Mouse (Mus musculus): ENCODE measurements around the gene Sema4d. TPM values are rescaled to one million over a fixed set of nuclear protein-coding genes. Genes with fewer than 3 reads are reported as not detected.
A peak's percentile ranks its signal among the peaks of the same experiment; 100 is the strongest.
"Not testable (repeated sequence)": the region's sequence is repeated elsewhere in the genome, so short reads cannot be mapped to it uniquely, and the experiment has no call there.

Gene Sema4d
- total RNA-seq (2022) = 10 to 100 TPM; 79.8 to 99.9 (median 95.4) TPM

GRCm38 (mm10) chr13:51793425-51793891 lies at the start of gene Sema4d:
Gene Sema4d (minus strand): TSS chr13:51793747.
- DNase-seq (ENCODE audit: low spot score in 2 of 2) = peak in 1 of 2 experiments; percentile 63

- DNase-seq (ENCODE audit: low spot score in 2 of 2) = no peak
These were observed 49.8 kb upstream of the Sema4d start for GRCm38 (mm10) chr13:51843298-51843697.

DNA sequence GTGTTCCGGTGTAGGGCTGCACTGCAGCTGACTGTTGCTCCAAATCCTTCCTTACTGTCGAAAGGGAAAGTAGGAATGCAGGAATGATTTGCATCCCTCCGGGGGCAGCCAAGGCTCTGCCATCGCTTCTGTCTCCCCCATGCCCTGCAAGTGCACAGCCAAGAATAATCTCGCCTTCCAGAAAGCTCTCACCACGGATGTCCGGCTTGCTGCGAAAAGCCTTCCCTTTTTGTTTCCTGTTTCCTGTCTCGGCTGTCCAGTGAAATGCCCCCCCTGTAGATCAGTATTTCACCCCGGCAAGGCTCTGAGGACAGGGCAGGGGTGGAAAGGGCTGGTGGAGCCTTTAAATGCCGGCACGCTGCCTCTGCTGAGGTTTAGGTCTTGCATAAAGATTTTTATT lies 49.2 kb upstream of the Sema4d start:
- DNase-seq (ENCODE audit: low spot score in 2 of 2) = no peak

GRCm38 (mm10) chr13:51842191-51842590 lies 48.6 kb upstream of the Sema4d start:
- no peak for DNase-seq (ENCODE audit: low spot score in 2 of 2)

- DNase-seq (ENCODE audit: low spot score in 2 of 2) = no peak
These were observed 48.1 kb upstream of the Sema4d start for GRCm38 (mm10) chr13:51841541-51842115.

- no peak for DNase-seq (ENCODE audit: low spot score in 2 of 2)
These were observed 47.2 kb upstream of the Sema4d start for GRCm38 (mm10) chr13:51840702-51841101.

GRCm38 (mm10) chr13:51839250-51840026 lies 45.9 kb upstream of the Sema4d start:
- DNase-seq (ENCODE audit: low spot score in 2 of 2) = no peak

DNA sequence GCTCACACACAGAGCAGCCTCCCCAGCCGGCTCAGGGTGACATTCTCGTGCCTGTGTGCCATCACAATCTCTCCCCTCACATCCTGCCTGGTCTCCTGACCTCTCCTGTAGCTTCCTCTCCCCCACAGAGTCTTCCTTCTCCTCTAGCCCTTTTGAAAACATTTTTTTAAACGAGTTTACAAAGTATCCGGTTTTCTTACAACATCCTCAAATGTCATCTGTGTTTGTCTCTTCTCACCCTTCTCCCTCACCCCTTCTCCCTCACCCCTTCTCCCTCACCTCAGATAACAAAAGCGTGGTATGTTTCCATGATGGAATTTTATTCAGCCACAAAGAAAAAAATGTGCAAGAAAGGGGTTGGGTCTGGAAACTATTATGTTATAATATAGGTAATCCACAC lies 43.9 kb upstream of the Sema4d start:
- no peak for DNase-seq (ENCODE audit: low spot score in 2 of 2)

DNA sequence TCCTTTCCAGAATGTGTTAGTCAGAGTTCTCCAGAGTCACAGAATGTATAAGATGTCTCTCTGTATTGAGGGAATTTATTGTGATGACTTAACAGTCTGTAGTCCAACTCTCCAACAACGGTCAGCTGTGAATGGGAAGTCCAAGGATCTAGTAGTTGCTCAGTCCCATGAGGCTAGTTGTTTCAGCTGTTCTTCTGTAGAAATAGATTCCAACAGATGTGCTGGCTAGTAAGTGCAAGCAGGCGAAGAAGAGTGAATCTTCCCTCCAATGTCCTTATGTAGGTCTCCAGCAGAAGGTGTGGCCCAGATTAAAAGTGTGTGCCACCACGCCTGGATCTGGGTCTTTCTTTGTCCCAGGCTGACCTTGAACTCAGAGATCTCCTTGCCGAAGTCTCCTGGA lies 41.7 kb upstream of the Sema4d start:
- not testable (repeated sequence) for DNase-seq (ENCODE audit: low spot score in 2 of 2)

GRCm38 (mm10) chr13:51834520-51834919 lies 41.0 kb upstream of the Sema4d start:
- no peak for DNase-seq (ENCODE audit: low spot score in 2 of 2)

GRCm38 (mm10) chr13:51834024-51834423 lies 40.5 kb upstream of the Sema4d start:
- DNase-seq (ENCODE audit: low spot score in 2 of 2) = not testable (repeated sequence)

DNA sequence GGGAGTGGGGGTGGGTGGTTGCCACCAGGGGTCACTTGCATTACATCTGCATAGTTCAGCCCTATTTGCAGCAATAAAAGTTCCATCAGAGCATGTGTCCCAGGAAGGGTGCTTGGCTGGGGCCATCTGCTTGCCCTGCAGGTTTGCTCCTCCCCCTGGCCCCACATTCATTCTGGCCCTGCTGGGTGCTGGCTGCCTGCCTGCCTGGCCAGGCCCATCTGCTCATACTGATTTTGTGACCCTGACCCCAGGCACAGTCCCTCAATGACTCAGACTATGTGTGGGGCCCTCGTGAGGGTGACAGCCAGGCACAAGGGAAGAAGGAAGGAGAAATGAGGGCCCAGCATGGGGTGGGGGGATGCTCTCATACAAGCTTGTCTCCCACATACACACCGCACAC lies 40.1 kb upstream of the Sema4d start:
- no peak for DNase-seq (ENCODE audit: low spot score in 2 of 2)

DNA sequence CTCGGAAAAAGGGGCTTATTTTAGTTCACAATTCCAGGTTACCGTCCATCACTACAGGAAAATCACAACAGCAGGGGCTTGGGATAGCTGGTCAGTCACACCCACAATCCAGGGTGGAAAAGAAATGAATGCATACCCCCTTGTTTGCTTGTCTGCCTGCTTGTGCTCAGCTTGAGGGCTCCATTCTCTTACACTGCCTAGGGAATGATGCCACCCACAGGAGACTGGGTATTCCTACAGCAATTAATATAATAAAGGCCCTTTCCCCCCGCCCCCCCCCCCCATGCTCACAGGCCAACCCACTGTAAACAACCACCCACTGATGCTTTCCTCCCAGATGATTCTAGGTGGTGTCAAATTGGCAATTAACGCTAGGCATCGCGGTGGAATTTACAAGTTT lies 38.9 kb upstream of the Sema4d start:
- no peak for DNase-seq (ENCODE audit: low spot score in 2 of 2)

GRCm38 (mm10) chr13:51830744-51831450 lies 37.4 kb upstream of the Sema4d start:
- DNase-seq (ENCODE audit: low spot score in 2 of 2) = no peak

DNA sequence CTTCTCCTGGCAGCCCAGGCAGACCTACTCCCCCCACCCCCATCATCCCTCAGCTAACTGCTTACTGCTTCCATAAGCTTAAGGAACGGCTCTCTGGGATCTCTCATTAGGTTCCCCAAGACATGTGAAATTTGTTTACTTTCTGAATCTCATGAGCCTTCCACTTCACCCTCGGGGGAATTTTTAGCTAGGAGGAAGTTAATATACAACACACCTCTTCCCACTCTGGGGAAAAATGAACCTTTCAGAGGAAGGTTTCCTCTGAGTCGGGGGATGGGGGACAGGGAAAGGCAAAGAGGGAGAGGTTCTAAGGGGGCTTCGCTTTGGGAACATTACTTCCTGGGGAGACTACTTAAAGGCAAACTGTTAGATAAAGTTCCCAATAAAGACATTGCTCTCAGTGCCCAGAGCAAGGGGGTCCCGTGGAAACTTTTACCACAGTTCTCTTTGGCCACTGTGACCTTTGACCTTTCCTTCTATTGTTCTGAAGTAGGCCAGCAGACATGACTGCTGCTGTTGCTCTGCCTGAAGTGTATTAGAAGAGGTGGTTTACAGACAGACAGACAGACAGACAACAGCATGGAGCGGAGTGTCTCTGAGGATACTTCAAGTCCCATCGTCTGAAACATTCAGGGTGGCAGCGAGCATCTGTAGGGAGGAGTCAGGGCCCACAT lies 30.4 kb upstream of the Sema4d start:
- no peak for DNase-seq (ENCODE audit: low spot score in 2 of 2)

GRCm38 (mm10) chr13:51821988-51822387 lies 28.4 kb upstream of the Sema4d start:
- DNase-seq (ENCODE audit: low spot score in 2 of 2) = no peak

DNA sequence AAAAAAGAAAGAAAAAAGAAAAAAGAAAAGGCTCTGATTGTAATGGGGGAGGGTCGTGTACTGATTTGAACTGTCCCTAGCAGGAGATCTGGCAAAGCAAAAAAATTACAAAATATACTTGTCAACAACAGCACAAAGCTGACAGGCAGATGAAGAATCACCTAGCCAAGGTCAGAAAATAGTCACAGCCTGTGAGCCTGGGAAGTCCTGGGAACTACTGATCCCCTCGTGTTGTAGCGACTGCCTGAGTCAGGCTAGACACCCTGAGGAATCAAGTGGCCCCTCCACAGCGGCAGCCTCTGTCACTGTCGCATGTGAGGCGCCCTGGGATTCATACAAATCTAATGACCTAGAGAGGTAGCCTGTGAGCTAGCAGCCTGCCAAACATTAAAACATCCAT lies 25.8 kb upstream of the Sema4d start:
- DNase-seq (ENCODE audit: low spot score in 2 of 2) = no peak

- no peak for DNase-seq (ENCODE audit: low spot score in 2 of 2)
These were observed 25.4 kb upstream of the Sema4d start for GRCm38 (mm10) chr13:51818944-51819326.

- DNase-seq (ENCODE audit: low spot score in 2 of 2) = no peak
These were observed 24.8 kb upstream of the Sema4d start for GRCm38 (mm10) chr13:51818170-51818943.

DNA sequence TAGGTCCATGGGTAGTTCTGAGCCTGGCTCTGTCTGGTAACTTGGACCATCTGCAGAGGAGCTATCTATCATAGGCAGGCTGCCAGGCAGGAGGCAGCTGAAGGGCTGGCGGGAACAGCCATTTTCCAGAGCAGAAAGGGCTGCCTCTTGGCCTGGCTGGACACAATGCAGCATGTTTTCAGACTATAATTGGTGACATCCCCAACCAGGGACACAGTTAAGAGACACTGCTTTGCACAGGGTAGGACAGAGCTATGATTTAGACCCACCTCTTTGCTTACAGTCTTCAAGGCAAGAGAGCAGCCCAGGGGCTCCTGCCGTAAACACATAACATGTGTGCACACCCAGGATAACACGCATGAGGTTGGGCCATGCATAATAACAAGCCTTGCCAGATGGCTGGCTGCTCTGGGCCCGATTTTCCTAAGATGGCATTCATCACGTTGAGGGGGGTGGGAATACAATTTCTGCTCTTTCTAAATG lies 23.1 kb upstream of the Sema4d start:
- peak; percentile 40 to 46 for DNase-seq (ENCODE audit: low spot score in 2 of 2)
